ENCODE assay signal across 25 mouse cellular contexts in the genomic region with DNA sequence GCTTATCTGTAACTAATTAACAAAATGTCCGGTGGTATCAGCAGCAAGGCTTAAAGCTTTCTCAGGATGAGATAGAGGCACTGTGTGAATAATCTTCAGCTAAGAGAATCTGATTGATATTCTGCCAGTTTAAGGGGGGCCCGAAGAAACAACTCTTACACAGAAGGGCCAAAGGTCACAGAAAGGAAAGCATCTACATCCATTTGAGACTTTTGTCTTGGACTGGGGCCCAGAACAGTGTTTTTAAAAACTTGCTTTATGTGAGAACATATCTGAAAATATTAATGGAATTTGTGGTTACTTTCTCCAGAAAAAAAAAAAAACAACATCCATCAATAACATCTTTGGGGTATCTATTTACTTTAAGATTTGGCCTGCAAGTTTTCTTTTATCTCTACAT.
"Had no signal": no experiment of that assay in that cellular context is flagged by ENCODE, and none has a peak within 500 bp of the region (broad histone marks: within the 10 kb centered on the region; RNA-seq: fewer than 3 reads in every experiment).

No protein-coding gene starts in this region.

- H3K9me3 ChIP-seq: heart, embryonic 10.5 days; heart, embryonic 12.5 days; hindbrain, embryonic 10.5 days; hindbrain, embryonic 12.5 days; intestine, embryonic 15.5 days; limb, embryonic 10.5 days; limb, embryonic 12.5 days had no signal

- DNase-seq: gastrocnemius, adult 2 months; gastrocnemius, postnatal 10 days; gastrocnemius, postnatal 25 days; heart, adult 18-20 months; heart, postnatal 10 days; heart, postnatal 4 days; kidney, adult 8-10 months; kidney, postnatal 25 days; kidney, postnatal 4 days; liver; liver, embryonic 13.5 days had no signal

- H3K4me1 ChIP-seq: hindbrain, embryonic 10.5 days; hindbrain, embryonic 12.5 days; intestine, embryonic 15.5 days; liver, embryonic 13.5 days had no signal

- H3K9ac ChIP-seq: heart, embryonic 12.5 days; hindbrain, embryonic 12.5 days; hindbrain, embryonic 14.5 days; intestine, embryonic 15.5 days; limb, embryonic 12.5 days; liver, embryonic 13.5 days had no signal

- H3K4me2 ChIP-seq: heart, embryonic 12.5 days; hindbrain, embryonic 12.5 days; hindbrain, embryonic 14.5 days; intestine, embryonic 15.5 days; limb, embryonic 12.5 days; liver, embryonic 11.5 days; liver, embryonic 13.5 days had no signal

- H3K4me3 ChIP-seq: gastrocnemius, adult 2 months; heart, embryonic 10.5 days; heart, embryonic 12.5 days; hindbrain, embryonic 10.5 days; hindbrain, embryonic 12.5 days; intestine, embryonic 15.5 days; layer of hippocampus, adult 2 months; left cerebral cortex, adult 2 months; limb, embryonic 10.5 days; limb, embryonic 12.5 days; liver, embryonic 13.5 days had no signal

- H3K27me3 ChIP-seq: heart, embryonic 12.5 days; hindbrain, embryonic 12.5 days; intestine, embryonic 15.5 days; limb, embryonic 12.5 days; liver, embryonic 13.5 days had no signal

- H3K36me3 ChIP-seq: heart, embryonic 10.5 days; heart, embryonic 12.5 days; intestine, embryonic 15.5 days had no signal

- H3K27ac ChIP-seq: gastrocnemius, adult 2 months; heart, embryonic 10.5 days; hindbrain, embryonic 10.5 days; hindbrain, embryonic 12.5 days; hindbrain, embryonic 14.5 days; intestine, embryonic 15.5 days; layer of hippocampus, adult 2 months; left cerebral cortex, adult 2 months; limb, embryonic 10.5 days; limb, embryonic 12.5 days; liver, embryonic 13.5 days had no signal

- ATAC-seq: hindbrain, embryonic 16.5 days; inflammation-experienced regulatory T-cells, adult 6 months; intestine, embryonic 15.5 days; intestine, postnatal 0 days had no signal
